Mouse (Mus musculus): Measurements from ENCODE around the gene Bach2. TPM values are rescaled to one million over a fixed set of nuclear protein-coding genes. Genes with fewer than 3 reads are reported as not detected.

Bach2 gene
- polyA plus RNA-seq, 1 experiment: 14.1 TPM

DNA sequence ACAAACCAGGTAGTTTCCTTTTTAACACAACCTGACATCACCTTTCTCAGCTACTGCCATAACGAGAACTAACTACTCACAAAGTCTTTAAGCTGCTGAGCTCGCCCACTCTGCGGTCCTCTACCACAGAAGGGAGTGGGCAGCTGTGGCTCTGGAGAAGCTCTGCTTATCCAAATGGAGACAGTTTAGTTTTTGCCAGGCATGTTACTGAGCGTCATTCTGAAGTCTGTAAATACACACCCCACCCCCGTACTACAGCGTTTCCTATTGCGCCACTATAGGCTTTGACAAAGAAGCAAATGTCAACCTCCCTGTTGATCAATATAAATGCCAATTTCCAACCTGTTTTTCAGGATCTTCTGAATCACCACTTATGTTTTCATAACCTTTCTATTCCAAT, 39.4 kb upstream of the Bach2 start:
- Histone ChIP-seq H3K36me3 (ENCODE audit: control insufficient read depth, insufficient read depth, low read length) (no peaks in the 10 kb centered on the region), H3K4me1 (ENCODE audit: control insufficient read depth, insufficient read depth, insufficient read length) (no peaks in the 10 kb centered on the region), H3K27me3 (ENCODE audit: control insufficient read depth, insufficient read depth, low read length) (no peaks in the 10 kb centered on the region), H3K27ac (ENCODE audit: insufficient read depth, low read length) (no peak overlapping the region), H3K4me3 (ENCODE audit: extremely low read depth, insufficient read depth, insufficient read length) (no peak overlapping the region)
- TF ChIP-seq POLR2A (IDR thresholded peaks at IDR 0.05; ENCODE audit: low read depth, low read length) (no peak), CTCF (IDR thresholded peaks at IDR 0.05; ENCODE audit: extremely low read depth, insufficient read depth, insufficient read length, insufficient replicate concordance) (no peak)
- 89% methylated on average over 7 of the region's 7 CpGs for WGBS
- no peak for DNase-seq (ENCODE audit: low read depth in 1 of 2, low spot score in 2 of 2)

DNA sequence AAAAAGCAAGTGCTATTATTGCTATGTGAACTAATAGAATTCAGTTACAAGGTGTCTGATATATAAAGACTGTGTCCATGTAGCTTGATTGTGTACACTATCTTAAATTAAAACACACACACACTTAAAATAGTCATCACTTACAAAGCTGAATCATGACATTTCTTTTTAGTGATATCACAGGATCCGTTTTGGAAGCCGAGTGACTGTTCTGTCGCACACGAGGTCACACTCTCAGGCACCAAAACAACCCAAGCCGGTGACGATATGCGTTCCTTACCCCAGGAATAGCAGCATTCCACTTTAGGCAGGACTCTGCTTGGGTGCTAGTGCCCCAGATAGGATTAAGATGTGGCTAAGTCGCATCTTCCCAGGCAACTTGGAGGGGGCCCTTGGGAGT, 37.5 kb upstream of the Bach2 start:
- no peak for TF ChIP-seq CTCF (IDR thresholded peaks at IDR 0.05; ENCODE audit: extremely low read depth, insufficient read depth, insufficient read length, insufficient replicate concordance)
- no peak for TF ChIP-seq POLR2A (IDR thresholded peaks at IDR 0.05; ENCODE audit: low read depth, low read length)
- DNase-seq (ENCODE audit: low read depth in 1 of 2, low spot score in 2 of 2): no peak
- Histone ChIP-seq H3K4me3 (ENCODE audit: extremely low read depth, insufficient read depth, insufficient read length) (no peak overlapping the region), H3K4me1 (ENCODE audit: control insufficient read depth, insufficient read depth, insufficient read length) (no peaks in the 10 kb centered on the region), H3K27me3 (ENCODE audit: control insufficient read depth, insufficient read depth, low read length) (no peaks in the 10 kb centered on the region), H3K27ac (ENCODE audit: insufficient read depth, low read length) (no peak overlapping the region), H3K36me3 (ENCODE audit: control insufficient read depth, insufficient read depth, low read length) (no peaks in the 10 kb centered on the region)
- 95% methylated on average over 8 of the region's 8 CpGs for WGBS

DNA sequence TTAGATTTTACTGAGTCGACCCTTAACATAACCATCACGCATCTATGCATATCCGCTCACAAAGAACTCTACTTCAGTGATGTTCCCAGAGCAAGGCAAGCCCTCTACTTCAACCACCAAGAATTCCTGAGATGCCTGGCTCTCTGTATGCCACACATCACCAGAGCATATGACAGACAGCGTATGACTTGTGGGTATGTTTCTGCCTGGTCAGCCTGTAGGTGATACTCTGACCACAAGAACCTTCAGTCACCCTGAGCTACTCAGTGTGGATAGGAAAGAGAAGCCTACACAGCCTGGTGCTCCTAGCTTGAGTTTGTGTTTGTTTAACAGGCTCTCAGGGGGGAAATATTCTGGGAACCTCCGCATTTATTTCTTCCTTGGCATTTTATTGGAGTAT, 36.2 kb upstream of the Bach2 start:
- WGBS: 90% methylated on average over 5 of the region's 5 CpGs
- H3K4me3 ChIP-seq (ENCODE audit: extremely low read depth, insufficient read depth, insufficient read length): no peak overlapping the region
- no peaks in the 10 kb centered on the region for H3K27me3 ChIP-seq (ENCODE audit: control insufficient read depth, insufficient read depth, low read length)
- no peak overlapping the region for H3K27ac ChIP-seq (ENCODE audit: insufficient read depth, low read length)
- DNase-seq (ENCODE audit: low read depth in 1 of 2, low spot score in 2 of 2): no peak
- H3K36me3 ChIP-seq (ENCODE audit: control insufficient read depth, insufficient read depth, low read length): no peaks in the 10 kb centered on the region
- H3K4me1 ChIP-seq (ENCODE audit: control insufficient read depth, insufficient read depth, insufficient read length): no peaks in the 10 kb centered on the region
- TF ChIP-seq POLR2A (IDR thresholded peaks at IDR 0.05; ENCODE audit: low read depth, low read length) (no peak), CTCF (IDR thresholded peaks at IDR 0.05; ENCODE audit: extremely low read depth, insufficient read depth, insufficient read length, insufficient replicate concordance) (no peak)

DNA sequence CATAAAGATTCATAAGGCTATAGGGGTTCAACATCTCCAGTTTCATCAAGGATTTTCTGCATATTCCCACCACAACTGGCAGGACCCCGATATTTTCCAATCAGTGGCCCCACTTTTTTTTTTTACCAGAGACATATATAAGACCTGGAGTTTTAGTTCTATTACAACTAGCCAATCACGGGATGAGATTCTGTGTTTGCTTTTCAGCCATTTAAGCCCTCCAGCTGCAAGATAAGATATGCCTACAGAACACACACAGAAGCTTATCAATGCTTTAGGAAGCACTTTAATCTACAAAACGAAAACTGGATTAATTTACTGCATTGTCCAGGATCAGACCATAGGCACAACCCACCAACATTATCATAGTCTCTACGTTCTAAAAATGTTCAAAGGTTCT, 33.8 kb upstream of the Bach2 start:
- WGBS: 84% methylated on average over 4 of the region's 4 CpGs
- Histone ChIP-seq H3K27ac (ENCODE audit: insufficient read depth, low read length) (no peak overlapping the region), H3K4me3 (ENCODE audit: extremely low read depth, insufficient read depth, insufficient read length) (no peak overlapping the region), H3K27me3 (ENCODE audit: control insufficient read depth, insufficient read depth, low read length) (no peaks in the 10 kb centered on the region), H3K4me1 (ENCODE audit: control insufficient read depth, insufficient read depth, insufficient read length) (no peaks in the 10 kb centered on the region), H3K36me3 (ENCODE audit: control insufficient read depth, insufficient read depth, low read length) (no peaks in the 10 kb centered on the region)
- TF ChIP-seq CTCF (IDR thresholded peaks at IDR 0.05; ENCODE audit: extremely low read depth, insufficient read depth, insufficient read length, insufficient replicate concordance): no peak
- no peak for TF ChIP-seq POLR2A (IDR thresholded peaks at IDR 0.05; ENCODE audit: low read depth, low read length)
- no peak for DNase-seq (ENCODE audit: low read depth in 1 of 2, low spot score in 2 of 2)

DNA sequence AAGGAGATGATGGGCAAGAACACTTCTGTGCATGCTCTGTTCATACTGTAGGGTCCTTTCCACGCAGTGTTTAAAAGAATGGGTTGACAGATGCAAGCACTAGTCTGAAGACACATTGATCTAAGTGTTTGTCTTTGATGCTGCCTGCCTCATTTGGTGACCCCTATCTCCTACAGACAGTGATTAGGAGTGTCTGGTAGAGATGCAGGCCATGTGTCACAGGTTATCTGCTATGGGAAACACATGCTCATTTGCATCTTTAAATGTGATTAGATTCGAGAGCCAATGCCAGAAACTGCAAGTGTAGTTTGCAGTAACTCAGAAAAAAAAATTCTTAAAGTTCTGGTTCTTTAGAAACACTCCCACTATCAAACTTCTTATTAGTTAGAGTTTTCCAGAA, 32.8 kb upstream of the Bach2 start:
- no peak for DNase-seq (ENCODE audit: low read depth in 1 of 2, low spot score in 2 of 2)
- Histone ChIP-seq H3K4me3 (ENCODE audit: extremely low read depth, insufficient read depth, insufficient read length) (no peak overlapping the region), H3K4me1 (ENCODE audit: control insufficient read depth, insufficient read depth, insufficient read length) (no peaks in the 10 kb centered on the region), H3K36me3 (ENCODE audit: control insufficient read depth, insufficient read depth, low read length) (no peaks in the 10 kb centered on the region), H3K27me3 (ENCODE audit: control insufficient read depth, insufficient read depth, low read length) (no peaks in the 10 kb centered on the region), H3K27ac (ENCODE audit: insufficient read depth, low read length) (no peak overlapping the region)
- TF ChIP-seq POLR2A (IDR thresholded peaks at IDR 0.05; ENCODE audit: low read depth, low read length): no peak
- TF ChIP-seq CTCF (IDR thresholded peaks at IDR 0.05; ENCODE audit: extremely low read depth, insufficient read depth, insufficient read length, insufficient replicate concordance): no peak
- WGBS: 73% methylated on average over 2 of the region's 2 CpGs

DNA sequence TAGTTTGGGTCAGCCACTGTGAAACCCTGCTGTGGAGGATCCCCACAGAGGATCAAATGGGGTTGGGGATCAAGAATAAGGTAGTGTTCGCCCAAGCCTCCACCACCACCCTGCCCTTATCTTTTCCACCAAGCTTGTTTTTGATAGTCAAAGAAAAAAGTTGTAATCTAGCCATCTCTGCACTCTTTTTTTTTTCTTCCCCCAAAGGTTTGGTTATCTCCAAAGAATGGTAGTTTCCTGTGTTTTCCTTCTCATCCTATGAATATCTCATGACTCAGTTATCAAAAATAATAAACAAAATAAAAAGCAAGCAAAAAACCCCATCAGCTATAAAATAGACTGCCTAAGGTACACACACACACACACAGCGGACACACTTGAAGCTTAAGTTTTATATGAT, 28.6 kb upstream of the Bach2 start:
- 85% methylated on average over 2 of the region's 2 CpGs for WGBS
- Histone ChIP-seq H3K4me3 (ENCODE audit: extremely low read depth, insufficient read depth, insufficient read length) (no peak overlapping the region), H3K36me3 (ENCODE audit: control insufficient read depth, insufficient read depth, low read length) (no peaks in the 10 kb centered on the region), H3K4me1 (ENCODE audit: control insufficient read depth, insufficient read depth, insufficient read length) (peaks cover 4% of the 10 kb centered on the region; the same call in 1 of the 2 replicates), H3K27ac (ENCODE audit: insufficient read depth, low read length) (no peak overlapping the region), H3K27me3 (ENCODE audit: control insufficient read depth, insufficient read depth, low read length) (no peaks in the 10 kb centered on the region)
- TF ChIP-seq CTCF (IDR thresholded peaks at IDR 0.05; ENCODE audit: extremely low read depth, insufficient read depth, insufficient read length, insufficient replicate concordance) (no peak), POLR2A (IDR thresholded peaks at IDR 0.05; ENCODE audit: low read depth, low read length) (no peak)
- no peak for DNase-seq (ENCODE audit: low read depth in 1 of 2, low spot score in 2 of 2)

DNA sequence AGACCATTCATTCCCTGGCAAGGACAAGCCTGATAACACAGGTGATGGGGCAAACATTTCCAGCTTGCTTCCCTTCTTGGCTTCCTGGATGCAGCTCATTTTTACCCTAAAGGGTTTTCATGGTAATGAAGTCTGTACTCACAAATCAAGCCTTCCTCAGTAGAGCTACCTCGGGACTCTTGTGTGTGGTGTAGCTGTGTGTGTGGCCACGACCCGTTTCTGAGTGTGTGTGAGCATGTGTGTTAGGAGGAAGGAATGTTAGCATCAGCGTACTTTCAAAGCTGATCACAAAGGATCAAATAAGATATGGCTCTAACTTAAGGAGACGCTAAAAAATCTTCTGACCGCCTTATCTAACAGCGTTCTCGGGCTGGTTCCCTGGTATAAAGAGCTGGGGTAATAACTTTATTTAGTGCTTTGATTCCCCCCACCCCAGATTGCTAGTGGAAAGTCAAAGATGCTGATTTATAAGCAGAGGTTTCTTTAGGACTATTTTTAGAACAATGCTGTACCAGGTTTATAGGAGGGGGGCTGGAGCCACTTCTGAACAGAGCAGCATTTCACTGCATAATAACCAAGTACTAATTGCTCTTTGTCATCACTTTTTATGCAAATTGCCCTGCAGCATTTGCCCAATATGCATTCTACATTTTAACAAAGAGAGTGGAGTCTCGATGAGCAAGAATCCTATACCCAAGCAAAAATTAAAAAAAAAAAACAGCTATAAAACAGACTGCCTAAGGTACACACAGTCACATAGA, 28.0 kb upstream of the Bach2 start:
- DNase-seq (ENCODE audit: low read depth in 1 of 2, low spot score in 2 of 2): no peak
- no peak for TF ChIP-seq CTCF (IDR thresholded peaks at IDR 0.05; ENCODE audit: extremely low read depth, insufficient read depth, insufficient read length, insufficient replicate concordance)
- TF ChIP-seq POLR2A (IDR thresholded peaks at IDR 0.05; ENCODE audit: low read depth, low read length): no peak
- no peak overlapping the region for H3K27ac ChIP-seq (ENCODE audit: insufficient read depth, low read length)
- no peaks in the 10 kb centered on the region for H3K27me3 ChIP-seq (ENCODE audit: control insufficient read depth, insufficient read depth, low read length)
- 79% methylated on average over 9 of the region's 9 CpGs for WGBS
- H3K36me3 ChIP-seq (ENCODE audit: control insufficient read depth, insufficient read depth, low read length): no peaks in the 10 kb centered on the region
- no peak overlapping the region for H3K4me3 ChIP-seq (ENCODE audit: extremely low read depth, insufficient read depth, insufficient read length)
- peaks cover 4% of the 10 kb centered on the region; the same call in 1 of the 2 replicates for H3K4me1 ChIP-seq (ENCODE audit: control insufficient read depth, insufficient read depth, insufficient read length)

Measured in spleen, adult 2 months (tissue).